Mouse (Mus musculus) spleen, adult 2 months (tissue): ENCODE results near the gene Fkbp7.

Experiments
- CTCF ChIP-seq: fragments of 200-500 bp; IDR thresholded peaks from 2 replicates; pipeline ENCODE4 v1.5.1; 2011; ENCODE audit warnings: mild to moderate bottlenecking, inconsistent platforms; ENCODE audit not compliant: insufficient read depth, insufficient read length, insufficient replicate concordance; ENCODE audit errors: extremely low read depth
- POLR2A ChIP-seq: fragments of 200-500 bp; IDR thresholded peaks from 2 replicates; pipeline ENCODE4 v1.6.1; 2011; ENCODE audit warnings: low read depth, low read length, inconsistent platforms

GRCm38 (mm10) chr2:76676401-76677226 lies 3.7 kb upstream of the Fkbp7 start:
- TF ChIP-seq CTCF (no peak), POLR2A (no peak)
